Mouse (Mus musculus): ENCODE results near the gene Dera. TPM values are rescaled to one million over a fixed set of nuclear protein-coding genes. Genes with fewer than 3 reads are reported as not detected.
A peak's percentile ranks its signal among the peaks of the same experiment; 100 is the strongest.
"Not testable (repeated sequence)": the region's sequence is repeated elsewhere in the genome, so short reads cannot be mapped to it uniquely, and the experiment has no call there.

Gene Dera
- 64.7 and 74.5 TPM in 2 replicates for polyA plus RNA-seq (2014; fragmentation: Nextera tagmentation; extraction: Ambion mirVana)

DNA sequence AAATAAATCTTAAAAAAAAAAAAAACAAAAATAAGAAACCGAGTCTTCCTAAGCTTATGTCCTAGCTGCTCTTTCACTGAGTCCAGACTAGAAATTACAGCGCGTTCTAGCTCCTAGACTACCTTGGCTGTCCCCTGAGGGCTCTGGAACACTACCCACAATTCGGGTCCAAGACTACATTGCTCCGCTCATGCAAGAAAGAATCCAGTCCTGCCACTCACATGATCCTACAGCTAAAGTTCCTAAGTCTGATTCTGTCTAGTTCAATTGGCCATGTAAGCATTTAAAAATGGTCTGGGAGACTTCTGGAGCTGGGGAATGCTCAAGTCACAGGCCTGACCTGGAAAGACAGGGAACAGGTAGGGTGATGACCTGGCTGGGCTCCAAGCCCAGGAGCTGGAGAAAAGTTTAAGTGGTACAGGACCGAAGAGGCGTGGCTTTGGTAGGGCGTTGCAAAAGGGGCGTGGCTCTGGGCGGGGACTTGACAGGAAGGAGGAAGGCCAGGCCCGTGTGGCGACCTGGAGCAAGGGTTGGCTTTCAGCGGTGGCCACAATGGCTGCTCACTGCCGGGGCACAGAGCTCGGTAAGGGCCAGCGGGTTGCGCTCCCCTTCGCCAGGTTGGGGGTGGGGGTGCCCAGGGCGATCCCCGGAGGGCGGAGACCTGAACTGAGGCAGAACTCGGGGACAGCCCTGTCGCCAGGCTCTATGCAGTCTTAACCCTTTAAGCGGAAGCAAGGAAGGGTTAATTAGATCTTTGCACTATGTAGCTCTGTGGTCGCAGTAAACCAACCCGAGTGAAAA is at the start of gene Dera:
TSS of gene Dera (plus strand) at position 491 of the 801 bp plus-strand sequence.
- Histone ChIP-seq H3K4me3 (ENCODE audit: low read depth, low read length) (peak within 1 kb of the TSS; percentile 74), H3K9me3 (replicated peaks; ENCODE audit: control insufficient read depth, low read length) (no peaks in the 10 kb centered on the region), H3K27me3 (ENCODE audit: control insufficient read depth, insufficient read depth, low read length) (no peaks in the 10 kb centered on the region), H3K36me3 (replicated peaks; ENCODE audit: control insufficient read depth, insufficient read depth, low read depth, low read length) (peaks cover 3% of the 10 kb centered on the region), H3K9ac (replicated peaks; ENCODE audit: low read length) (peak within 1 kb of the TSS; percentile 70), H3K4me1 (ENCODE audit: control insufficient read depth, insufficient read depth, low read length) (no peaks in the 10 kb centered on the region), H3K4me2 (ENCODE audit: low read depth, low read length) (peak within 1 kb of the TSS; percentile 64), H3K27ac (replicated peaks; ENCODE audit: low read depth, low read length) (no peak within 1 kb of the TSS)
- whole genome bisulfite sequencing: 11% methylated on average over 25 of the region's 26 CpGs
- ATAC-seq (replicated peaks; ENCODE audit: insufficient number of reproducible peaks, low FRiP score, low TSS enrichment, low read depth): peak; percentile 84
- peak; percentile 85 for DNase-seq (ENCODE audit: low spot score)

DNA sequence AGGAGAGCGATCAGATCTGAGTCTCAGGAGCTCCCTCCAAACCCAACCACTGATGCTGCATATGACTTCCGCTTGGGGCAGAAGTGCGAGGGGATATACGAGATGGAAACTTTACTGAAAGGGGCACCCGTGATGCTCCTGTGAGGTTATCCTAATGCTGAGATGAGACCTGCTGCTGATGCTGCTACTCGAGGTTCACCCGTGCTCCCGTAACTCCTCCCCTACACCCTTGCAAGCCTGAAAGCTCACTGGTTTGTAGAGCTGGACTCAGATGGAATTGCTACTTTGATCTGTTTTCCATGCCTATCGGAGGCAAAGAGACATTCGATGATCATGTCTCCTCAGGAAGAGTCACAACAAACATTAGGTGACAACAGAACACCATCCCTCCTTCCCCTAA is 48.1 kb upstream of the Dera start:
- no peaks in the 10 kb centered on the region for H3K4me1 ChIP-seq (ENCODE audit: control insufficient read depth, insufficient read depth, low read length)
- H3K27me3 ChIP-seq (ENCODE audit: control insufficient read depth, insufficient read depth, low read length): no peaks in the 10 kb centered on the region
- DNase-seq (ENCODE audit: low spot score) (no peak), ATAC-seq (replicated peaks; ENCODE audit: insufficient number of reproducible peaks, low FRiP score, low TSS enrichment, low read depth) (no peak)
- no peak overlapping the region for H3K4me2 ChIP-seq (ENCODE audit: low read depth, low read length)
- no peak overlapping the region for H3K9ac ChIP-seq (replicated peaks; ENCODE audit: low read length)
- H3K9me3 ChIP-seq (replicated peaks; ENCODE audit: control insufficient read depth, low read length): no peaks in the 10 kb centered on the region
- no peak overlapping the region for H3K27ac ChIP-seq (replicated peaks; ENCODE audit: low read depth, low read length)
- H3K36me3 ChIP-seq (replicated peaks; ENCODE audit: control insufficient read depth, insufficient read depth, low read depth, low read length): no peaks in the 10 kb centered on the region
- no peak overlapping the region for H3K4me3 ChIP-seq (ENCODE audit: low read depth, low read length)
- WGBS: 89% methylated on average over 10 of the region's 10 CpGs

DNA sequence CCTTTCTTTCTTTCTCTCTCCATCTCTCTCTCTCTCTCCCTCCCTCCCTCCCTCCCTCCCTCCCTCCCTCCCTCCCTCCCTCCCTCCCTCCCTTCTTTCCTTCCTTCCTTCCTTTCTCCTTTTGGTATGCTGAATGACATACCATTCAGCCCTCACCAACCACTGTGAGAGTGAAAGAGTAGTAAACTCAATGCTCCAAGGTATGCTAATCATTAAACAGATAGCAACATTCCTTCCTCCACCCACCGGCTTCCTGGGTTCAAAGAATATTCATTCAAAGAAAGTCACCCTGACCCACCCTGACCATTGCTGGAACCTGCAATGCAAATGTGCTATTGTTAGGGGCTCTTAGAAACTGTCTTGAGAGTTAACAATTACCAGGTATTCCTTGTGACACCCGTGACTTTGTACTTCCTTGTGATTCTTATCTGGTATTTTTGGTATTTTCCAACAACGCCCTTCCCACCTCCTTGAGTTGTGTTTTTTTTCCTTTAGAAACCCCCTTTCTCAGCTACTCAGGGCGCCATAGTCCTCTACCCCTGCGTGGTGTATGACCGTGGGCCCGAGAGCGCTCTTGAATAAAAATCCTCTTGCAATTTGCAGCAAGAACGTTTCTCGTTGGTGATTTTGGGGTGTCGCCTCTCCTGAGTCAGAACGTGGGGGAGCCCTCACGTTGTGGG is 45.5 kb upstream of the Dera start:
- H3K4me3 ChIP-seq (ENCODE audit: low read depth, low read length); H3K36me3 ChIP-seq (replicated peaks; ENCODE audit: control insufficient read depth, insufficient read depth, low read depth, low read length); H3K4me2 ChIP-seq (ENCODE audit: low read depth, low read length); H3K27me3 ChIP-seq (ENCODE audit: control insufficient read depth, insufficient read depth, low read length); H3K27ac ChIP-seq (replicated peaks; ENCODE audit: low read depth, low read length); H3K4me1 ChIP-seq (ENCODE audit: control insufficient read depth, insufficient read depth, low read length); H3K9me3 ChIP-seq (replicated peaks; ENCODE audit: control insufficient read depth, low read length); H3K9ac ChIP-seq (replicated peaks; ENCODE audit: low read length); DNase-seq (ENCODE audit: low spot score); ATAC-seq (replicated peaks; ENCODE audit: insufficient number of reproducible peaks, low FRiP score, low TSS enrichment, low read depth): not testable (repeated sequence)
- WGBS: 89% methylated on average over 13 of the region's 13 CpGs

DNA sequence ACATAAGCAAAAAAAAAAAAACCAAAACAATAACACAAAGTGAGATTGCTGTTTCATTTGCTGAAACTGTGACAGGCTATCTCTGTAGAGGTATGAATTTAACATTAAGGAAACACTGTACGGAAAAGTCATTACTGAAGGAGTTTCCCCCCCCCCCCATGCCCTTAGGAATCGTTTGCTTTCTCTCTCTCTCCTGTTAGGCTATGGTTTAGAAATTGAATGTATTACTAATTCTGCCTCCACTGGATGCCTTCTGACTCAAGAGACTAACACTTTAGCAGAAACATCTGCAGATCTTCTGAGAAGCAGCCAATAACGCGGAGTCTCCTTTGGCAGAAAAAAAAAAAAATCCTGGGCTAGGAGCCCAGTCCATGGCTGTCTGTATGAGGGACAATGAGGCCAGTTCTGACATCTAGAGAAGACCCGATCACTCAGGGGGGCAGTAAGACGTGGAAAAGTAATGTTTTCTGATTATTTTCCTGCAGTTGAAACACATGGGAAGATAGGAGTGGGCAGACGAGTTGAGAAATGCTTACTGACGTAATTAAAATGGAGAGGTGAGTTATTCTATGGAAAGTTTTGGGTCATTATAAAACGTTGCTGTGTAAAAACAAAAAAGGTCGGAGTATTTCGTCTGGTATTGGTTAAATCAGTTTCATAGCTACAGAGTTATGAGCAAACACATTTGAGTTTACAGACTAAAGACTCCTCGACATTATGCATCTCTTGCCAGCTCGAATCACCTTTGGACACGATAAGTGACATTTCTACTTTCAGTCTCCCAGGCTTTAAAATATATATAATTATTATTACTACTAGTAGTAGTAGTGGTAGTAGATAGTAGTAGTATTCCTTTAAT is 43.9 kb upstream of the Dera start:
- H3K4me2 ChIP-seq (ENCODE audit: low read depth, low read length): no peak overlapping the region
- H3K4me3 ChIP-seq (ENCODE audit: low read depth, low read length): no peak overlapping the region
- WGBS: 85% methylated on average over 14 of the region's 14 CpGs
- H3K9me3 ChIP-seq (replicated peaks; ENCODE audit: control insufficient read depth, low read length): no peaks in the 10 kb centered on the region
- H3K4me1 ChIP-seq (ENCODE audit: control insufficient read depth, insufficient read depth, low read length): no peaks in the 10 kb centered on the region
- no peaks in the 10 kb centered on the region for H3K36me3 ChIP-seq (replicated peaks; ENCODE audit: control insufficient read depth, insufficient read depth, low read depth, low read length)
- no peaks in the 10 kb centered on the region for H3K27me3 ChIP-seq (ENCODE audit: control insufficient read depth, insufficient read depth, low read length)
- DNase-seq (ENCODE audit: low spot score) (no peak), ATAC-seq (replicated peaks; ENCODE audit: insufficient number of reproducible peaks, low FRiP score, low TSS enrichment, low read depth) (no peak)
- H3K9ac ChIP-seq (replicated peaks; ENCODE audit: low read length): no peak overlapping the region
- no peak overlapping the region for H3K27ac ChIP-seq (replicated peaks; ENCODE audit: low read depth, low read length)

DNA sequence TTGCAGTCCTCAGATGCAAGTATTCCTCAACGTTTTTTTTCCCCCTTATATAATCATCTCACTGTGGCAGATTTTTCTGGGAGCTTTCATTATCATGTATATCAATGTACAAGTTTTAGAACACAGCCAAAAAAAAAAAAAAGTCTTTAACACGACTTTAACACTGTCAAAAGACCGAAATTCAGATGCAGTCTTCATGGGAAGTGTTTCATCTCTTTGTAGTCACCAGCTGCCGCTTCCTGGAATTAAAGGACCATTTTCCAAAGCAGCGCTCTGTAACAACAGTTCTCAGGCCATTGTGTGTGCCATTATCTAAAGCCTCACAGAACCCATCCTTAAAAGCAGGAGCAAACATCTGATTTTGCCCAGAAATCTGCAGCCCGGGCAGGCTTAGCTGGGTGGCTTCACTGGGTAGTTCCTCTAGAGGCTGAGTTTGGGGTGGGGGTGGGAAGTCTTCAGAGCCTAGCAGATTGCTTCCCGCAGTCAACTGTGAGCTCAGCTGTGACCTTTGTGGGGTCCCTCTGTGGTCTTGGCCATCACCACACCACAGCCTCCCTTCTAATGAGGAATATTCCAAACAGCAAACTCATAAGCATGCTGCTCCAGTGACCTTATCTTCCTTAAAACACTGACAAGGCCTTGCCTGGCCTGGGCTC is 41.6 kb upstream of the Dera start:
- ATAC-seq (replicated peaks; ENCODE audit: insufficient number of reproducible peaks, low FRiP score, low TSS enrichment, low read depth): no peak
- no peaks in the 10 kb centered on the region for H3K4me1 ChIP-seq (ENCODE audit: control insufficient read depth, insufficient read depth, low read length)

DNA sequence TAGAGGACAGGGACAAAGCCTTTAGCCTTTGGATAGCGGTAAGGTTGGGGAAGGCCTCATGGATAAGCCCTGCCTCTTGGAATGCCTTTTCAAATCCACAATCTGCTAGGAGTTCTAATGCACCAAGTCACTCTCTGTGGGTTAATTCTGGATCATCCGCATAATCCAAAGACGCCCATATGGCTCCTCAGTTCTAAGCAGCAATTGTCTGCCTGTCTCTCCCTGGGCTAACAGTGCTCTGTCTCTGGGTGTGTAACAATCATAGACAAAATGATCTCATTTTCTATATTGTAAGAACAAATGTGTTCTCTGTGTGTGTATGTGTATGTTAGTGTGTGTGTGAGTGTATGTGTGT is 41.1 kb upstream of the Dera start:
- no peaks in the 10 kb centered on the region for H3K9me3 ChIP-seq (replicated peaks; ENCODE audit: control insufficient read depth, low read length)
- no peaks in the 10 kb centered on the region for H3K27me3 ChIP-seq (ENCODE audit: control insufficient read depth, insufficient read depth, low read length)
- no peak for ATAC-seq (replicated peaks; ENCODE audit: insufficient number of reproducible peaks, low FRiP score, low TSS enrichment, low read depth)

More for the DNA sequence above, 41.6 kb upstream of the Dera start:
- no peaks in the 10 kb centered on the region for H3K36me3 ChIP-seq (replicated peaks; ENCODE audit: control insufficient read depth, insufficient read depth, low read depth, low read length)
- DNase-seq (ENCODE audit: low spot score): no peak
- H3K9ac ChIP-seq (replicated peaks; ENCODE audit: low read length): no peak overlapping the region
- H3K4me3 ChIP-seq (ENCODE audit: low read depth, low read length): no peak overlapping the region
- H3K4me2 ChIP-seq (ENCODE audit: low read depth, low read length): no peak overlapping the region
- H3K9me3 ChIP-seq (replicated peaks; ENCODE audit: control insufficient read depth, low read length): no peaks in the 10 kb centered on the region
- WGBS: 61% methylated on average over 7 of the region's 7 CpGs
- H3K27ac ChIP-seq (replicated peaks; ENCODE audit: low read depth, low read length): no peak overlapping the region
- H3K27me3 ChIP-seq (ENCODE audit: control insufficient read depth, insufficient read depth, low read length): no peaks in the 10 kb centered on the region

DNA sequence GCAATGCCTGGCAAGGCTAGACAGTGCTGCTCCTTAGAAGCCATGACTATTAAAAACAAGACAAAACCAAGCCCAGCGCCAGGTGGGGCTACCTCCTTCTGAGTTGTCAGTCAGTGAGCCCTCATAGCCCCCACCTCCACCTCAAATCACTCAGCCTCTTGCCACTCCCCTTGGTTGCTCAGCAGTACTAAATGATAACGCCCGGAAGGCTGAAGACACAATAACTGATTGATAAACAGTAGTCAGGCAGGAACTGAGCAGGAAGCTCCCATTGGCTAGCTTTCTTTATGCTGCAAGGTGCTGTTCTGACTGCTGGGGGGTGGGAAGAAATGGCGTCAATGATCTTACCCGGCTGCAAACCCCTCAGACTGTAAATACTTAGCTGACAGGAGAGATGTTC is 37.5 kb upstream of the Dera start:
- Histone ChIP-seq H3K9ac (replicated peaks; ENCODE audit: low read length) (no peak overlapping the region), H3K27me3 (ENCODE audit: control insufficient read depth, insufficient read depth, low read length) (no peaks in the 10 kb centered on the region), H3K36me3 (replicated peaks; ENCODE audit: control insufficient read depth, insufficient read depth, low read depth, low read length) (no peaks in the 10 kb centered on the region), H3K4me2 (ENCODE audit: low read depth, low read length) (no peak overlapping the region), H3K27ac (replicated peaks; ENCODE audit: low read depth, low read length) (no peak overlapping the region), H3K9me3 (replicated peaks; ENCODE audit: control insufficient read depth, low read length) (no peaks in the 10 kb centered on the region), H3K4me3 (ENCODE audit: low read depth, low read length) (no peak overlapping the region), H3K4me1 (ENCODE audit: control insufficient read depth, insufficient read depth, low read length) (no peaks in the 10 kb centered on the region)
- ATAC-seq (replicated peaks; ENCODE audit: insufficient number of reproducible peaks, low FRiP score, low TSS enrichment, low read depth): 0 out of 2 replicates have a peak, but pooled peaks have one; percentile 39
- DNase-seq (ENCODE audit: low spot score): no peak
- WGBS: 64% methylated on average over 5 of the region's 5 CpGs

More for the DNA sequence above, 41.1 kb upstream of the Dera start:
- H3K4me3 ChIP-seq (ENCODE audit: low read depth, low read length): no peak overlapping the region
- no peak for DNase-seq (ENCODE audit: low spot score)
- no peaks in the 10 kb centered on the region for H3K4me1 ChIP-seq (ENCODE audit: control insufficient read depth, insufficient read depth, low read length)
- no peak overlapping the region for H3K27ac ChIP-seq (replicated peaks; ENCODE audit: low read depth, low read length)
- WGBS: 91% methylated on average over 3 of the region's 3 CpGs
- no peak overlapping the region for H3K4me2 ChIP-seq (ENCODE audit: low read depth, low read length)
- no peak overlapping the region for H3K9ac ChIP-seq (replicated peaks; ENCODE audit: low read length)
- no peaks in the 10 kb centered on the region for H3K36me3 ChIP-seq (replicated peaks; ENCODE audit: control insufficient read depth, insufficient read depth, low read depth, low read length)
